ENCODE assay signal across 8 mouse cellular contexts in genomic region chr17:56124377-56125275, GRCm38 (mm10). TPM values are rescaled to one million over a fixed set of nuclear protein-coding genes. Genes with fewer than 3 reads are reported as not detected.
DNase-seq lines count a peak whose midpoint lies in the region; ATAC-seq and TF ChIP-seq lines count a peak whose summit lies in the region.

No protein-coding gene starts in this region.

- peak; percentile 79 for TF ChIP-seq CTCF in left cerebral cortex, adult 2 months (IDR thresholded peaks at IDR 0.05)
- TF ChIP-seq CTCF in liver, adult 2 months (IDR thresholded peaks at IDR 0.05; ENCODE audit: low read depth, low read length), result peak; percentile 88

- DNase-seq in left cerebral cortex, adult 2 months (ENCODE audit: extremely low spot score in 1 of 2, low spot score in 2 of 2), result peak; percentile 56 to 65
- no peak for DNase-seq in left cerebral cortex, adult 9 months (ENCODE audit: low spot score in 2 of 2)
- DNase-seq in T-cell, adult 2 months (ENCODE audit: low spot score), result peak; percentile 39
- peak; percentile 91 for DNase-seq in liver, adult 2 months (ENCODE audit: extremely low read depth, low read depth, low spot score)
- no peak for DNase-seq in frontal cortex, postnatal 25 days (ENCODE audit: low spot score in 2 of 2)

- intact Hi-C loops in left cerebral cortex, adult 2 months (cut with DNase I), result no loop called here

- H3K9me3 ChIP-seq in embryonic facial prominence, embryonic 15.5 days (replicated peaks), result peaks cover 10% of the 10 kb centered on the region
- H3K9me3 ChIP-seq in hindbrain, embryonic 12.5 days (replicated peaks), result peaks cover 20% of the 10 kb centered on the region
- peaks cover 13% of the 10 kb centered on the region for H3K9me3 ChIP-seq in neural tube, embryonic 12.5 days

- H3K27me3 ChIP-seq in embryonic facial prominence, embryonic 15.5 days, result peaks cover 51% of the 10 kb centered on the region
- H3K27me3 ChIP-seq in hindbrain, embryonic 12.5 days, result peaks cover 78% of the 10 kb centered on the region
- H3K27me3 ChIP-seq in liver, adult 2 months (ENCODE audit: control insufficient read depth, insufficient read depth, low read length), result no peaks in the 10 kb centered on the region
- peaks cover 60% of the 10 kb centered on the region for H3K27me3 ChIP-seq in neural tube, embryonic 12.5 days (replicated peaks)

- H3K4me2 ChIP-seq in embryonic facial prominence, embryonic 15.5 days (replicated peaks), result peak overlapping the region; percentile 71
- H3K4me2 ChIP-seq in hindbrain, embryonic 12.5 days (replicated peaks), result peak overlapping the region; percentile 53
- peak overlapping the region; percentile 58 for H3K4me2 ChIP-seq in neural tube, embryonic 12.5 days (replicated peaks)

- peak overlapping the region; percentile 35; the same call in 1 of the 2 replicates for H3K9ac ChIP-seq in embryonic facial prominence, embryonic 15.5 days
- H3K9ac ChIP-seq in hindbrain, embryonic 12.5 days, result peak overlapping the region; percentile 51
- H3K9ac ChIP-seq in liver, adult 2 months (ENCODE audit: low read depth, low read length), result peak overlapping the region; percentile 94
- peak overlapping the region; percentile 35; the same call in 1 of the 2 replicates for H3K9ac ChIP-seq in neural tube, embryonic 12.5 days

- no peak overlapping the region for H3K27ac ChIP-seq in left cerebral cortex, adult 2 months
- H3K27ac ChIP-seq in embryonic facial prominence, embryonic 15.5 days (replicated peaks), result no peak overlapping the region
- no peak overlapping the region for H3K27ac ChIP-seq in hindbrain, embryonic 12.5 days
- peak overlapping the region; percentile 92 for H3K27ac ChIP-seq in liver, adult 2 months (replicated peaks; ENCODE audit: insufficient read depth, low read depth, low read length)
- H3K27ac ChIP-seq in neural tube, embryonic 12.5 days, result no peak overlapping the region

- H3K4me3 ChIP-seq in left cerebral cortex, adult 2 months, result no peak overlapping the region
- H3K4me3 ChIP-seq in embryonic facial prominence, embryonic 15.5 days (replicated peaks), result peak overlapping the region; percentile 40
- H3K4me3 ChIP-seq in hindbrain, embryonic 12.5 days, result peak overlapping the region; percentile 28
- peak overlapping the region; percentile 57 for H3K4me3 ChIP-seq in liver, adult 2 months (ENCODE audit: insufficient read depth, low read depth, low read length)
- H3K4me3 ChIP-seq in neural tube, embryonic 12.5 days, result peak overlapping the region; percentile 25

- ATAC-seq in embryonic facial prominence, embryonic 15.5 days (ENCODE audit: insufficient number of reproducible peaks, low FRiP score, low TSS enrichment, low read depth), result peak; percentile 31; the same call in 1 of the 2 replicates
- no peak for ATAC-seq in hindbrain, embryonic 12.5 days (ENCODE audit: low FRiP score)
- ATAC-seq in neural tube, embryonic 12.5 days (ENCODE audit: low FRiP score, low read depth), result no peak

- 18% methylated on average over 53 of the region's 59 CpGs for WGBS in embryonic facial prominence, embryonic 15.5 days
- WGBS in hindbrain, embryonic 12.5 days, result 9% methylated on average over 57 of the region's 59 CpGs
- WGBS in liver, adult 2 months, result 23% methylated on average over 59 of the region's 59 CpGs
- 8% methylated on average over 59 of the region's 59 CpGs for WGBS in neural tube, embryonic 12.5 days

- H3K4me1 ChIP-seq in embryonic facial prominence, embryonic 15.5 days, result peaks cover 20% of the 10 kb centered on the region
- H3K4me1 ChIP-seq in hindbrain, embryonic 12.5 days, result peaks cover 16% of the 10 kb centered on the region
- peaks cover 7% of the 10 kb centered on the region for H3K4me1 ChIP-seq in liver, adult 2 months (ENCODE audit: control insufficient read depth, insufficient read depth, low read length)
- peaks cover 14% of the 10 kb centered on the region for H3K4me1 ChIP-seq in neural tube, embryonic 12.5 days

- H3K36me3 ChIP-seq in embryonic facial prominence, embryonic 15.5 days, result 0 out of 2 replicates have a peak, but pooled peaks cover 3% of the 10 kb centered on the region
- peaks cover 45% of the 10 kb centered on the region for H3K36me3 ChIP-seq in hindbrain, embryonic 12.5 days
- H3K36me3 ChIP-seq in liver, adult 2 months (ENCODE audit: control insufficient read depth, insufficient read depth, low read length), result no peaks in the 10 kb centered on the region
- H3K36me3 ChIP-seq in neural tube, embryonic 12.5 days, result peaks cover 41% of the 10 kb centered on the region

- TF ChIP-seq POLR2A in liver, adult 2 months (IDR thresholded peaks at IDR 0.05; ENCODE audit: extremely low read depth, insufficient read depth, low read length), result peak; percentile 72; the same call in 1 of the 2 replicates

- H3K79me2 ChIP-seq in liver, adult 2 months (ENCODE audit: control insufficient read depth, insufficient read depth, low read length), result peaks cover 10% of the 10 kb centered on the region; the same call in 1 of the 2 replicates

RNA-seq across cellular contexts. Expression of gene Lrg1, which starts 2.8 kb away (rescaled TPM):
- total RNA-seq in left cerebral cortex, adult 2 months (2021), result 1 to 10 TPM; 4.2 to 6.1 TPM
- 1.4 and 1.8 TPM in 2 replicates for polyA plus RNA-seq in embryonic facial prominence, embryonic 15.5 days (2015; fragmentation: Nextera tagmentation; extraction: Ambion mirVana)
- 0.25 and 0.27 TPM in 2 replicates for polyA plus RNA-seq in hindbrain, embryonic 12.5 days (2016; fragmentation: Nextera tagmentation; extraction: Ambion mirVana)
- total RNA-seq in liver, adult 2 months (2014; rRNA removed), result 90.0 and 116 TPM in 2 replicates
- 543 and 600 TPM in 2 replicates for polyA plus RNA-seq in liver, adult 2 months (2012; rRNA removed)
- polyA plus RNA-seq in neural tube, embryonic 12.5 days (2016; fragmentation: Nextera tagmentation; extraction: Ambion mirVana), result 0.14 TPM in 1 of 2 replicates, not detected in the other

RNA-seq across cellular contexts. Expression of gene Plin5, which starts 7.2 kb away (rescaled TPM):
- under 1 TPM; 0.38 to 0.68 TPM for total RNA-seq in left cerebral cortex, adult 2 months (2021)
- 0.72 and 1.2 TPM in 2 replicates for polyA plus RNA-seq in embryonic facial prominence, embryonic 15.5 days (2015; fragmentation: Nextera tagmentation; extraction: Ambion mirVana)
- 0.42 and 0.62 TPM in 2 replicates for polyA plus RNA-seq in hindbrain, embryonic 12.5 days (2016; fragmentation: Nextera tagmentation; extraction: Ambion mirVana)
- 19.2 and 24.6 TPM in 2 replicates for total RNA-seq in liver, adult 2 months (2014; rRNA removed)
- 42.7 and 58.2 TPM in 2 replicates for polyA plus RNA-seq in liver, adult 2 months (2012; rRNA removed)
- 0.30 and 0.38 TPM in 2 replicates for polyA plus RNA-seq in neural tube, embryonic 12.5 days (2016; fragmentation: Nextera tagmentation; extraction: Ambion mirVana)

RNA-seq across cellular contexts. Expression of gene Plin4, which starts 15.0 kb away (rescaled TPM):
- total RNA-seq in left cerebral cortex, adult 2 months (2021), result 1 to 10 TPM; 5.0 to 7.4 TPM
- 0.08 TPM in 1 of 2 replicates, not detected in the other for polyA plus RNA-seq in embryonic facial prominence, embryonic 15.5 days (2015; fragmentation: Nextera tagmentation; extraction: Ambion mirVana)
- 0.06 and 0.09 TPM in 2 replicates for polyA plus RNA-seq in hindbrain, embryonic 12.5 days (2016; fragmentation: Nextera tagmentation; extraction: Ambion mirVana)
- 2.1 and 2.3 TPM in 2 replicates for total RNA-seq in liver, adult 2 months (2014; rRNA removed)
- 1.8 and 2.8 TPM in 2 replicates for polyA plus RNA-seq in liver, adult 2 months (2012; rRNA removed)
- polyA plus RNA-seq in neural tube, embryonic 12.5 days (2016; fragmentation: Nextera tagmentation; extraction: Ambion mirVana), result 0.05 and 0.10 TPM in 2 replicates

RNA-seq across cellular contexts. Expression of gene Sema6b, which starts 15.5 kb away (rescaled TPM):
- total RNA-seq in left cerebral cortex, adult 2 months (2021), result 100 to 1,000 TPM; 117 to 125 TPM
- 4.2 and 4.6 TPM in 2 replicates for polyA plus RNA-seq in embryonic facial prominence, embryonic 15.5 days (2015; fragmentation: Nextera tagmentation; extraction: Ambion mirVana)
- 9.6 and 11.2 TPM in 2 replicates for polyA plus RNA-seq in hindbrain, embryonic 12.5 days (2016; fragmentation: Nextera tagmentation; extraction: Ambion mirVana)
- 1.3 TPM in 2 replicates for total RNA-seq in liver, adult 2 months (2014; rRNA removed)
- 2.7 and 3.9 TPM in 2 replicates for polyA plus RNA-seq in liver, adult 2 months (2012; rRNA removed)
- 12.5 and 13.0 TPM in 2 replicates for polyA plus RNA-seq in neural tube, embryonic 12.5 days (2016; fragmentation: Nextera tagmentation; extraction: Ambion mirVana)

RNA-seq across cellular contexts. Expression of gene Tnfaip8l1, which starts 37.7 kb away (rescaled TPM):
- total RNA-seq in left cerebral cortex, adult 2 months (2021), result 1 to 10 TPM; 7.5 to 8.7 TPM
- polyA plus RNA-seq in embryonic facial prominence, embryonic 15.5 days (2015; fragmentation: Nextera tagmentation; extraction: Ambion mirVana), result 13.9 and 14.5 TPM in 2 replicates
- polyA plus RNA-seq in hindbrain, embryonic 12.5 days (2016; fragmentation: Nextera tagmentation; extraction: Ambion mirVana), result 8.4 and 8.9 TPM in 2 replicates
- 16.2 and 20.9 TPM in 2 replicates for total RNA-seq in liver, adult 2 months (2014; rRNA removed)
- 21.8 and 25.5 TPM in 2 replicates for polyA plus RNA-seq in liver, adult 2 months (2012; rRNA removed)
- polyA plus RNA-seq in neural tube, embryonic 12.5 days (2016; fragmentation: Nextera tagmentation; extraction: Ambion mirVana), result 8.9 and 9.8 TPM in 2 replicates

Comparison
In these comparisons a context has a peak if more than half of its experiments do, and no peak if none do; other contexts are left out.
1. DNase-seq: peak in left cerebral cortex, adult 2 months (2 of 2), T-cell, adult 2 months (single experiment) and liver, adult 2 months (single experiment); none in left cerebral cortex, adult 9 months (0 of 2) and frontal cortex, postnatal 25 days (0 of 2).
2. H3K9ac ChIP-seq: peak in every context shown above with its lines; median percentile 94 in liver, adult 2 months; 51 in hindbrain, embryonic 12.5 days; 35 in embryonic facial prominence, embryonic 15.5 days; 35 in neural tube, embryonic 12.5 days.
3. RNA of gene Lrg1, which starts 2.8 kb away (polyA plus RNA-seq): 543 to 600 TPM in liver, adult 2 months; 1.4 to 1.8 TPM in embryonic facial prominence, embryonic 15.5 days, 0.25 to 0.27 TPM in hindbrain, embryonic 12.5 days and 0.14 TPM in neural tube, embryonic 12.5 days; every median in the first group is over 100 times any median in the second.
4. RNA of gene Plin5, which starts 7.2 kb away (polyA plus RNA-seq): 42.7 to 58.2 TPM in liver, adult 2 months; 0.72 to 1.2 TPM in embryonic facial prominence, embryonic 15.5 days, 0.42 to 0.62 TPM in hindbrain, embryonic 12.5 days and 0.30 to 0.38 TPM in neural tube, embryonic 12.5 days; every median in the first group is over 10 times any median in the second.
5. Peak in every context shown above with its lines, with median percentiles within 50 percentile points of each other: H3K4me2 ChIP-seq.